Mouse (Mus musculus) regulatory T cell (primary cell): ENCODE results near the gene Plxdc2.

Source experiments
- in situ Hi-C: fragments of 300-600 bp; cut with MboI, MseI; formaldehyde crosslinking; loops from one replicate; pipeline ENCODE4 v1.15.1; 2025; ENCODE audit warnings: high pct_unique_total_duplicates

Plxdc2 gene

DNA sequence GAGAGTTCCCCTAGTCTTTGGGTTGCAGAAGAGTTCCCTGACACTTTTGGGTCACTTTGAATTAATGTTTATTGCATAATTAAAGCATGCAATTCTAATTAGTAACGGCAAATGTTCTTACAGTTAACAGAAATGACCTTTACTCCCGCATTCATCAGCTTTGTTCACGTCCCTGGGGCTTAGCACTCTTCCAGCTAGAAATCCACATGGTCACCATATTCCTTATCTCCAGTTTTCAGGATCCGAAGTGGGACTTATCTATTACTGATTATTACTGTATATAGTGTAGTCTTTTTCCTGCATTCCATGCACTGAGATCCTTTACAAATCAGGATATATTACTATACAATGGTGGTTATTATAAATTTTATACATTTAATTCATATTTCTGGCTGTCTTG lies 203.2 kb downstream of the Plxdc2 start:
- in situ Hi-C loops = no loop called here

DNA sequence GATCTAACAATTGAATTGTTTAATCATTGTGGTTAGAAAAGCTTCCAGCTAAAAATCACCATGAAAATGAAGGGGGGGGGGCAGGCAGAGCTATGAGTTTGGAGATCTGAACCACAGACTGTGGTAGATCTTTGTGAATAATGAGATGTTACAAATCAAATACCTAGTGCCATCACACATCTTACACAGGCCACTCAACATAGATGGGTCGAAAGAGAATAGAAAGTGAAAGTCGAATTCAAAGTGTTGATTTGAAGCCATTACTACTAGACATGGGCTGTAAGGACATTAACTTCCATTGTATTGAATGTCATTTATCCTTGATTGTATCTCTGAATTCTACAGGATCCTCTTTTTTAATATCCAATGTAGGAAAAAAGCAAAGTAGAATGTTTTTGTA lies 212.2 kb downstream of the Plxdc2 start:
- in situ Hi-C loops = no loop called here

GRCm38 (mm10) chr2:16571169-16571751 lies 215.2 kb downstream of the Plxdc2 start:
- in situ Hi-C loops = no loop called here

DNA sequence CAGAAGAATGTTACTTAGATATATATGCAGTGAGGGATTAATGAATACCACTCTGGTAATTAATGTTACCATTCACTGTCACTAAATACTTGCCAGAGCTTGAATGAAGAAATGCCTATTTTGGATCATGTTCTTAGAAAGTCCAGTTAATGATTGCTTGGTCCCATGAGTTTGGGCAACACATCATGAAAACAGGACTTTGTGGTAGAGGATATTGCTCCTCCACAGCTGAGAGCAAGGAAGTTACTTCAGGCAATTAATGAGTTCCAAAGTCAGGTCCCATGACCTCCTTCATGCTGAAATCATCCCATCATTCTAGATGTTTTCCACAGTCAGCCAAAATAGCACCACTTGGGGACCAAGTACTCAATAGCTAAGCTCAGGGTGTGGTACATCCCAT lies 220.5 kb downstream of the Plxdc2 start:
- in situ Hi-C loops = no loop called here

DNA sequence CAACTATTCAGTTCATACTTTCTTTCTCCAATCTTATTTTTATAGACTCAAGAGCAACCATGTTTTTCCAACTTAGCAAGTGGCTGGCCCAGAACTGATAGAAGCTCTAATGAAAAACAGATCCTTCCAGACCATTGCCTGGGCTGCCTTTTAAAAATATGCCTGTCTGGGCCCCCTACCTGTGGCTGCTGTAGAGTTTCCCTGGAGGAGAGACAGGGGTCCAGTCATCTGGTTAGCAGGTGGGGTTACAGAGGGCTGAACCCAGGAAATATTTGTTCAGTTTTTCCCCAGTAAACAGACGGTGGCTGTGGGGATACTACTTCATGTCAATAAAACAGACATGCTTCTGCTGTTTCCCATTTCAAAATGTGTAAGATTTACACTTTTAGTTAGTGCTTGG lies 222.0 kb downstream of the Plxdc2 start:
- in situ Hi-C loops = no loop called here

DNA sequence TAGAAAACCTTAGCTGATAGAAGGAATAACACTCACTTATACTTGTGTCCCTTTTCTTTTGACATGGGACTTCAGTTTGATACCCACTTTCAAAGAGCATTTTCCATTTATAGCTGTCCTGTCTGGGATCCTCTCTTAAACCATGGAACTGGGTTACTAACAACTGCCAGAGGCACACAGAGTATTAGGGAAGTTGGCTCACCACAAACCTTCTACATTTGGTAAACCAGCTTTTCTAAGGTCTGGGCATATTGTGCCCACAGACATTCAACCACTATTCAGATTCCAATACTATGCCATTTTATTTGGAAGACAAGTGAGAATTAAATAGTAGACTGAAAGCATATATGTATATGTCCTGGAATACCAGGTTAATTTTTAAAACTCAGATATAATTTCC lies 232.4 kb downstream of the Plxdc2 start:
- in situ Hi-C loops = no loop called here

DNA sequence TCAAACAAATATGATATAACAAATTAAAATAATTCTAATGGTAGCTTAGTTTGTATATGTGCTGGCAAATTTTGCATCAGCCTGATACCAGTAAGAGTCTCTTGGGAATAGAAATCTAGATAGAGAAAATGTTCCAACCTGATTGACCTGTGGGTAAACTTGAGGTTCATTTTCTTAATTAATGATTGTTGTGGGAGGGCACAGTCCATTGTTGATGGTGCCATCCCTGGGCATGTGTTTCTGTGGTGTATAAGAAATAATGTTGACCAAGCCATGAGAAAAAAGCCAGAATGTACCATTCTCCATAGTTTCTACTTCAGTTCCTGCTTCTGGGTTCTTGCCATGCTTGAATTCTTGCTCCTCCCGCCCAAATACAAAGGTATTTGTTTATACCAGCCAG lies 239.3 kb downstream of the Plxdc2 start:
- in situ Hi-C loops = no loop called here

DNA sequence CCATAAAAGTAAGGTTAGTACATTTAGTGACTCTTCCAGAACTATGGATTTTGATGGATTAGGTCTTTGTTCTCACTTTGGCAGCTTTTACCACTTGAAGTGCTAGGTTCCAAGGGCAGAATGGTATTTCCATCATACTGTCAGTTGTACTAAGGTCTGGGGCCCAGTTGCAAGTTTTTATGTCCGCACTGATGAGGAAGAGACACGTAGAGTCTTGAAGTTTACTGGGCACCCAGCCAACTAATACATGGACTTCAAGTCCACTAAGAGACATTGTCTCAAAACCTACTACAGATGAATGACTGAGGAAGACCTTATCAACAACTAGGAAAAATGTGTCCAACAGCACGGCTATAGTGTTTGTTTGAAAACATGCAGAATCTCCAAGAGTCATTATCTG lies 242.1 kb downstream of the Plxdc2 start:
- in situ Hi-C loops = no loop called here

DNA sequence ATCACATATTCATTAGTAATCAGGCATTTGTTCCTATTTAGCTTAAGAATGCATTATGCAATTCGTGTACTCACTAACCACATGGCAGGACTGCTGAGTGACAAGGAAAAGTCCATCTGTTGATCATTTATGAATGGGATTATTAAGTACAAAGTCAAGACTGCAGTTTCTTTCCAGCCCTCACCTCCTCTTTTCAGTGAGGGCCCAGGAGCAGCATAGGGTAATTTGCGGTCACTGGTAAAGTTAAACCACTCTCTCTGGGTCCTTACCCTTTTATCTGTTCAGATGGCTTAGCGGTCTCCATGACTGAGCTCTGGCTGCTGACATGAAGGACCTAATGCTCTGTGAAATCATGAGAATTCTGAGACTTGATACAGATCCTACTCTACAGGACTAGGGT lies 248.2 kb downstream of the Plxdc2 start:
- in situ Hi-C loops = no loop called here

DNA sequence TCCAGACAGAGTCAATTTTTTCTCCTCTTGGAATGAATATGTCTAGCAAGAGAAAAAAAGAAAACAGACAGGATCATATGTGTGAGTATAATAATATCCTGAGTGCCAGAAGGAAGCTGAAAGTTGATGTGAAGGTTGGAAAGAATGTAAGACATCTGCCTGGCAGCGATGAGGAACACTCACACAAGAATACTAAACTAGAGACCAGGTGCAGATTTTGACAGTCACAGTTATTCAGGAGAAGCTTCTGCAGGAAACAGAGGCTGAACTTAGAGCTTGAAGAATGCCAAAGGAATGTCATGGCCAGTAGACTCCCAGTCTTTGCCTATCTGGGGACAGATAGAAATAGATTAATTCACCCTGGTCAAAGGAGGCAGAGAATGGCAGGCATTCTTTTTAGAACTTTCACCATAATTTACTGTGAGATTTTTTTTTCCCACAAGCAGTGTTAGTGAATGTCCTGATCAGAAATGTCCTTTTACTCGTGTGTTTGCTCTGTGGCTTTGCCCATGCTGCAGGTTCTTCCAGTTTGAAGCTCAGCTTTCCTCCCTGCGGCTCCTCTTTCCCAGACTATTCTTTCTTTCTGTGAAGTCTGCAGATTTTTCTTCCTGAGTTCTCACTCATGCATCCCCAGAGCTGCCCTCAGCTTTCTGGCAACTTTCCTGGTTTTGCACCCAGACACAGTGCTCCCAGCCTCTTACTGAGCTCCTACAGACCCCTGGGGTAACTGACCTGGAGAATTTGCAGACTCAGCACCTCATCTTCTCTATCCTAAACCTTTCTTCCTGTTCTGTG lies 251.9 kb downstream of the Plxdc2 start:
- in situ Hi-C loops = no loop called here

DNA sequence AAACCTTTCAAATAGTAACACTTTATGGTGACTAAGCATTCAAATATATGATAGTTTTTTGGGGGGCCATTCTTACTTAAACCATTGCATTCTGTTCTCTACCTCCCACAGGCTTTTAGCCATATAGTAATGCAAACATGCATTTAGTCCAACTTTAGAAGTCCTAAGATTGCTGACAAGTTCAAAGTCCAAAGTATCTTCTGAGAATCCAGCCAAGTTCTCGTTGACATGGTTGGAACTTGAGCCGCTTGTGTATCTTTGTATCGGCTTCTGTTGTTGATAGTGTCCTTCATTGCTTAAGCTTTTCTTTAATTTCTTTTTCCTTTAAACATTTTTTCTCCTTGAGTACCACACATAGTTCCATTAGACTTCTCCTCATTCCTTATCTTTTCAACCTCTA lies 286.0 kb downstream of the Plxdc2 start:
- in situ Hi-C loops = no loop called here

DNA sequence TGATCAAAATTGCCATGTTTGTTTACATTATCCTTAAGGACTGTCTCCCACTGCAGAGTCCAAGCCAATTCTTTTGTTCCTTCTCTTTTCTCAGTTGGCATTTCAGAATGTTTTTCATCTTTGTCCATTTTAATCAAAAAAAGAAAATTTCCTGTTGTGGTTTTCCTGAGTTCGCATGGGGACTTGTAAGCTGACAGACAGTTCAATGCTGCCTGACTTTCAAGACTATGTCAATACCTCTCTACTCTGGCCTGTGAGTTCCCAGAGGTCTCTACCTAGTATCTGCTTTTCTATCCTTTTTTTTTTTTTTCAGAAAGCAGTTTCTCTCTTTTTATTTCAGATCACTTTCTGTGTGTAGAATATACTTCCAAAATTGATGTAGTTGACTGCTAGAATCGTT lies 295.6 kb downstream of the Plxdc2 start:
- in situ Hi-C loops = no loop called here

DNA sequence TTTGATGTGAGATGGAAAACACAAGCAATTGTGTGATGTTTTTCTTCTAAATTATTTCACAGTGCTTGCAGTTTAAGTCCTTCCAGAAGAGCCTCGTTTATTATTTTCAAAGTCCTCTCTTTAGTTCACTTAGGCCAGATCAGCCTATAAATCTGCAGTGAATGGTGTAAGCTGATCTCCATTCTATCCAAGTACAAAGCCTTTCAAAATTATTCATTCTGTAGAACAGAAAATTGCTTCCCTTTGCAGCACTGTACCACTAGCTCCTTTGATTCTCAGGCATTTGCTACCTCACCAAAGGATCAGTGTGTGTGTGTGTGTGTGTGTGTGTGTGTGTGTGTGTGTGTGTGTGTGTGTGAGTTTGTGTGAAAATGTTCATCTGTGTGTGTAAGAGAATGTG lies 308.4 kb downstream of the Plxdc2 start:
- in situ Hi-C loops = no loop called here

- in situ Hi-C loops = no loop called here
Measured at GRCm38 (mm10) chr2:16668391-16668790, 312.3 kb downstream of the Plxdc2 start.

DNA sequence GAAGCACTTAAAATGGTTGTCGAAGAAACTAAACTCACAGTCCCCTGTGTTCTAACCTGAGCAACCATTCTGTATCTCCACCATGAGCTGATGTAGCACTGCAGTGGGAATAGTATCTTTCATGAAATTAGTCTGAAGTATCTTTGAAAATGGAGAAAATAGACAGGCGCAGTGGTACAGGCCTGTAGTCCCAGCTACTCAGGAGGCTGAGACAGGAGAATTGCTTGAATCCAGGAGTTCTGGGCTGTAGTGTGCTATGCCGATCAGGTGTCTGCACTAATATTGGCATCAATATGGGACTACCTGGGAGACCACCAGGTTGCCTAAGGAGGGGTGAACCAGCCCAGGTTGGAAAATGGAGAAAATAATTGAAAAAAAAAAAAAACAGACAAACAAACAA lies 326.8 kb downstream of the Plxdc2 start:
- in situ Hi-C loops = loop anchor here (10.0 kb wide), 1 partner anchor 882 kb away; no protein-coding TSS in a partner anchor

DNA sequence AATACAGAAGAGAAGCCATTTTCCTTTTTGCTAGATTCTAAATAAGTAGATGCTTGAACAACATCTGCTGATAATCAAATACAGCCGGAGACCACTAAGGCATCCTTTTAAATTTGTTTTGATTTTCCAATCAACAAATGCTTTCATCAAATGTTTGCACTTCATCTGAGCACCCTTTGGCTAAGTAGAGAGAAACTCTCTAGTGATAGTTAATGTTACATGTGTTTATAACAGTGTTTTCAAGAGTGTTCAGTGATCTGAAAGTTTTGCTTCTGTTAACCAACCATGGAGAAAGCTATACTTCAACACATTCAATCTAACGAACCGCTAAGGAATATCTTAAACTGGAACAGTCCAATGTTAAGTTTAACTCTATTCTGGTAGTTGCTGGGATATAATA lies 327.6 kb downstream of the Plxdc2 start:
- in situ Hi-C loops = loop anchor here (10.0 kb wide), 1 partner anchor 881 kb away; no protein-coding TSS in a partner anchor

- in situ Hi-C loops = loop anchor here (10.0 kb wide), 1 partner anchor 880 kb away; no protein-coding TSS in a partner anchor
Measured at GRCm38 (mm10) chr2:16684529-16684928, 328.4 kb downstream of the Plxdc2 start.

GRCm38 (mm10) chr2:16696390-16696789 lies 340.3 kb downstream of the Plxdc2 start:
- in situ Hi-C loops = no loop called here

GRCm38 (mm10) chr2:16697181-16697580 lies 341.1 kb downstream of the Plxdc2 start:
- in situ Hi-C loops = no loop called here

GRCm38 (mm10) chr2:16706227-16706626 lies 350.1 kb downstream of the Plxdc2 start:
- in situ Hi-C loops = no loop called here

GRCm38 (mm10) chr2:16709885-16710284 lies 353.8 kb downstream of the Plxdc2 start:
- in situ Hi-C loops = no loop called here

- in situ Hi-C loops = no loop called here
Measured at GRCm38 (mm10) chr2:16731033-16731432, 374.9 kb downstream of the Plxdc2 start.

- in situ Hi-C loops = no loop called here
Measured at GRCm38 (mm10) chr2:16734381-16734780, 378.3 kb downstream of the Plxdc2 start.
